Mouse (Mus musculus) embryonic facial prominence, embryonic 15.5 days (tissue): ENCODE results near the gene Ttll10. TPM values are rescaled to one million over a fixed set of nuclear protein-coding genes. Genes with fewer than 3 reads are reported as not detected.

Experiments
- ATAC-seq: fragments of 200-750 bp; cut with Nextera tagmentation; 2 replicates; pipeline ENCODE4 v1.8.0; 2017; ENCODE audit warnings: low read depth, moderate TSS enrichment; ENCODE audit not compliant: insufficient number of reproducible peaks, low FRiP score, low TSS enrichment
- H3K27ac ChIP-seq: fragments of 300-500 bp; sonication (generic); replicated peaks from 2 replicates; pipeline ENCODE4 v1.5.1; 2015; ENCODE audit warnings: mild to moderate bottlenecking, inconsistent platforms
- H3K27me3 ChIP-seq: fragments of 300-500 bp; sonication (generic); 2 replicates; pipeline ENCODE4 v1.6.1; 2015; ENCODE audit warnings: inconsistent platforms
- H3K36me3 ChIP-seq: fragments of 300-500 bp; sonication (generic); 2 replicates; pipeline ENCODE4 v1.6.1; 2015; ENCODE audit warnings: mild to moderate bottlenecking, inconsistent platforms
- H3K4me1 ChIP-seq: fragments of 300-500 bp; sonication (generic); 2 replicates; pipeline ENCODE4 v1.6.1; 2015; ENCODE audit warnings: inconsistent platforms
- H3K4me2 ChIP-seq: fragments of 300-500 bp; sonication (generic); replicated peaks from 2 replicates; pipeline ENCODE4 v1.6.1; 2015; ENCODE audit warnings: mild to moderate bottlenecking, inconsistent platforms
- H3K4me3 ChIP-seq: fragments of 300-500 bp; sonication (generic); replicated peaks from 2 replicates; pipeline ENCODE4 v1.5.1; 2015; ENCODE audit warnings: mild to moderate bottlenecking, inconsistent platforms
- H3K9ac ChIP-seq: fragments of 300-500 bp; sonication (generic); 2 replicates; pipeline ENCODE4 v1.6.1; 2015; ENCODE audit warnings: inconsistent platforms
- H3K9me3 ChIP-seq: fragments of 300-500 bp; sonication (generic); replicated peaks from 2 replicates; pipeline ENCODE4 v1.6.1; 2016; ENCODE audit warnings: inconsistent platforms
- WGBS: fragments of 180-500 bp; shearing (Covaris S2); methylation state at CpG from one replicate; pipeline ENCODE4 v1.1.7; 2015; 5-methylcytosine and 5-hydroxymethylcytosine counted together
- microRNA counts: library from miRNA; unstranded; fragments of <30 nt; microRNA quantifications from one replicate; lab custom pipeline; 2016
- microRNA-seq: library from miRNA; unstranded; fragments of <30 nt; microRNA quantifications from one replicate; pipeline ENCODE4, GENCODE M21; 2016; ENCODE audit warnings: borderline number of aligned reads
- polyA plus RNA-seq: library from polyadenylated mRNA; unstranded; fragments of >200 nt; fragmentation: Nextera tagmentation; extraction: Ambion mirVana; gene quantifications from 2 replicates; pipeline ENCODE4 v1.2.1, GENCODE M21; 2015

Gene Ttll10
- polyA plus RNA-seq, 1 experiment from 2014 or later = 4.3 TPM

- Histone ChIP-seq H3K9ac (peak overlapping the region; percentile 77), H3K4me2 (peak overlapping the region; percentile 99), H3K36me3 (peaks cover 11% of the 10 kb centered on the region), H3K4me3 (peak overlapping the region; percentile 69), H3K27ac (peak overlapping the region; percentile 98), H3K4me1 (peaks cover 23% of the 10 kb centered on the region), H3K9me3 (no peaks in the 10 kb centered on the region), H3K27me3 (no peaks in the 10 kb centered on the region)
- ATAC-seq = no peak; the same call in 1 of the 2 replicates
- WGBS = 30% methylated on average over 37 of the region's 37 CpGs
These were observed 67.3 kb downstream of the Ttll10 start for GRCm38 (mm10) chr4:155991908-155992230.

- no peak for ATAC-seq
- peak overlapping the region; percentile 98; the same call in 1 of the 2 replicates for H3K27ac ChIP-seq
- 88% methylated on average over 22 of the region's 22 CpGs for WGBS
- peaks cover 5% of the 10 kb centered on the region; the same call in 1 of the 2 replicates for H3K36me3 ChIP-seq
- H3K9me3 ChIP-seq = no peaks in the 10 kb centered on the region
- peak overlapping the region; percentile 77 for H3K9ac ChIP-seq
- H3K27me3 ChIP-seq = no peaks in the 10 kb centered on the region
- peak overlapping the region; percentile 99 for H3K4me2 ChIP-seq
- H3K4me3 ChIP-seq = peak overlapping the region; percentile 69
- H3K4me1 ChIP-seq = peaks cover 23% of the 10 kb centered on the region
These were observed 67.9 kb downstream of the Ttll10 start for GRCm38 (mm10) chr4:155991211-155991907.

MicroRNA genes within 50 kb of the gene (microRNA counts, 519-probe panel; counts per million panel counts)
- microRNA mmu-miR-200a (lab: Ali Mortazavi, UCI) (3,528 counts per million, percentile 83 among the panel's probes with 10 or more counts), microRNA mmu-miR-200b (lab: Ali Mortazavi, UCI) (3,947 counts per million, percentile 92 among the panel's probes with 10 or more counts), microRNA mmu-miR-429 (lab: Ali Mortazavi, UCI) (4,271 counts per million, percentile 95 among the panel's probes with 10 or more counts)

Small RNA genes lying within 50 kb of the gene (microRNA-seq; reads per million reads assigned to microRNA genes)
- gene Mir200a (1,386 reads per million, percentile 79 among the genes with 10 or more reads in this experiment), gene Mir200b (6,956 reads per million, percentile 93 among the genes with 10 or more reads in this experiment), gene Mir429 (25,822 reads per million, percentile 97 among the genes with 10 or more reads in this experiment)

Other genes with a start within 250 kb of the Ttll10 start
- 198 and 206 TPM in 2 replicates for gene Ccnl2, start 246.9 kb downstream of the Ttll10 start, polyA plus RNA-seq
- 142 TPM in 2 replicates for gene Aurkaip1, start 228.1 kb downstream of the Ttll10 start, polyA plus RNA-seq
- 137 and 141 TPM in 2 replicates for gene Mxra8, start 219.7 kb downstream of the Ttll10 start, polyA plus RNA-seq
- 10.0 and 12.2 TPM in 2 replicates for gene Dvl1, start 212.0 kb downstream of the Ttll10 start, polyA plus RNA-seq
- gene Tas1r3, start 196.1 kb downstream of the Ttll10 start, polyA plus RNA-seq = 0.48 and 0.56 TPM in 2 replicates
- gene Cptp, start 190.0 kb downstream of the Ttll10 start, polyA plus RNA-seq = 18.0 and 20.1 TPM in 2 replicates
- 71.7 and 73.1 TPM in 2 replicates for gene Ints11, start 189.9 kb downstream of the Ttll10 start, polyA plus RNA-seq
- 62.6 and 63.6 TPM in 2 replicates for gene Pusl1, start 167.6 kb downstream of the Ttll10 start, polyA plus RNA-seq
- gene Acap3, start 167.6 kb downstream of the Ttll10 start, polyA plus RNA-seq = 25.1 and 26.2 TPM in 2 replicates
- 108 and 109 TPM in 2 replicates for gene Ube2j2, start 115.6 kb downstream of the Ttll10 start, polyA plus RNA-seq
- 68.2 and 73.8 TPM in 2 replicates for gene C1qtnf12, start 97.1 kb downstream of the Ttll10 start, polyA plus RNA-seq
- 16.6 and 16.7 TPM in 2 replicates for gene B3galt6, start 66.8 kb downstream of the Ttll10 start, polyA plus RNA-seq
- 165 and 172 TPM in 2 replicates for gene Sdf4, start 66.5 kb downstream of the Ttll10 start, polyA plus RNA-seq
- gene Tnfrsf4, start 45.6 kb downstream of the Ttll10 start, polyA plus RNA-seq = 1.1 and 1.2 TPM in 2 replicates
- gene Tnfrsf18, start 33.2 kb downstream of the Ttll10 start, polyA plus RNA-seq = 6.0 and 7.1 TPM in 2 replicates
- gene 9430015G10Rik, start 50.6 kb upstream of the Ttll10 start, polyA plus RNA-seq = 32.8 and 33.5 TPM in 2 replicates
- 0.67 and 1.8 TPM in 2 replicates for gene Rnf223, start 71.1 kb upstream of the Ttll10 start, polyA plus RNA-seq
- gene Agrn, start 138.1 kb upstream of the Ttll10 start, polyA plus RNA-seq = 72.1 and 82.0 TPM in 2 replicates
- 4.1 and 4.4 TPM in 2 replicates for gene Isg15, start 141.4 kb upstream of the Ttll10 start, polyA plus RNA-seq
- 3.1 and 3.6 TPM in 2 replicates for gene AW011738, start 143.9 kb upstream of the Ttll10 start, polyA plus RNA-seq
- gene Perm1, start 156.5 kb upstream of the Ttll10 start, polyA plus RNA-seq = 3.8 and 4.6 TPM in 2 replicates
- gene Plekhn1, start 175.4 kb upstream of the Ttll10 start, polyA plus RNA-seq = 43.4 and 44.1 TPM in 2 replicates
- 68.0 and 71.9 TPM in 2 replicates for gene Noc2l, start 176.6 kb upstream of the Ttll10 start, polyA plus RNA-seq
- gene Samd11, start 196.2 kb upstream of the Ttll10 start, polyA plus RNA-seq = 0.28 and 0.42 TPM in 2 replicates